Mouse (Mus musculus) right cerebral cortex, postnatal 10 days (tissue): ENCODE data around the gene Rbm25.

Source experiments
- DNase-seq, 2 experiments: peaks; one replicate each; pipeline ENCODE4 v3.0.0; 2021; ENCODE audit warnings: low spot score in 2 of 2

Gene Rbm25

DNA sequence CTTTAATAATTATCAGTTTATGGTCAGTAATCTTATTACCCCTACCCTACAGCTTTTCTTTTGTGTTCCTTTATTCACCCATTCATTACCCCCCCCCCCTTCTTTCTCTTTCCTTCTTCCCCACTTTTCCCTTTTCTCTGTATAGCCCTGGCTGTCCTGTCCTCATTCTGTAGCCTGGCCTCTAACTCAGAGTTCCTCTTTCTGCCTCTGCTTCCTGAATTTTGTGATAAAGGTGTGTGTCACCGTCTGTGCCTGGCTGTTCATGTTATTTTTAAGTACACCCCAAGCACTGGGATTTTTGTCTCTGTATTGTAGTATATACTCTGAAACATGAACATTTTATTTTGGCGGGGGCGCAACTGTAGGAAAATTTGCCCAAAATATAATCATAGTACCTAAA, 19.3 kb downstream of the Rbm25 start:
- no peak for DNase-seq

DNA sequence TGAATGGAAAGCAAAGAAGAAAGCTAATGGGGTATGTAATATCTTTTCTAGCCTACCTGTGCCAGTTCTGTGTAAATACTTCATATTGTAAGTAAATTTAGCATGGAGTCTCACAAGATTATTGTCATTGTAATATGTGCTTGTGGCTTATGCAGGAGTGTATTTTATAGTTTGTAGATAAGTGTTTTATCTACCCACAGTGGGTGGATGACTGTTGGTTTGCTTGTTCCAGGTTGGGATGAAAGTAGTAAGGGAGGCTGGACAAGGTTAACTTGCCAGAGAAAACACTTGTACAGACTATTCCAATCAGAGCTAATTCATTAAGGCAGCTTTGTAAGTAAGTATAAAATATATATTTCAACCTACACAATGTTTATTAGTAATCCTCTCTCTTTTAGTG, 20.4 kb downstream of the Rbm25 start:
- DNase-seq, result no peak

GRCm38 (mm10) chr12:83685466-83685865, 54.4 kb downstream of the Rbm25 start:
- DNase-seq, result no peak

DNA sequence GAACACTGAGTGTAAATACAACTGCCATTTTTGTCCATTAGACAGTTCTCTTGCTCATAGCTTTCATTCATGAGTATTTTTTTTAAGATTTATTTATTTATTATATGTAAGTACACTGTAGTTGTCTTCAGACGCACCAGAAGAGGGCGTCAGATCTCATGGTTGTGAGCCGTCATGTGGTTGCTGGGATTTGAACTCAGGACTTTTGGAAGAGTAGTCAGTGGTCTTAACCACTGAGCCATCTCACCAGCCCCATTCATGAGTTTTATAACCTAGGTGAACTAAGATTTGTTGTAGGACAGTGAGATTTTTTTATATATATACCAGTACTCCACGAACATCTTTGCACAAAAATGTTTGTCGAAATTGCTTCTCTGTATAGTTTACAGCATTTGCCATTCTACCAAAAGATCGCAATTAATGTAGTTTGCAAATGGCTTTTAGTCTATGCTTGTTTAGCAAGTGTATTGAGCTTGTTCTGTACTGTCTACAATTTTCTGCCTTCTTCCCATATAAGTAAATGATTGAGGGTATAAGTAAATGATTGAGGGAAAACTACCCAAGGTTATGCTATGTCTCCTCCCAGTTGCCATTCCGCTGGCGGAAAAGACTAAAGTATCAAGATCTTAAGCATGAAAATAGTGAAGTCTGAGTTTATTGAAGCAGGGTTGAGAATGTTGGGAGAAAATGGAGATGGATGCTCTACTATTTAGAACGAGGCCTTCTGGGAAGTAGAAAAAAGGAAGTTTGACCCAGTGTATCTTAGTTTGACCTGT, 55.7 kb downstream of the Rbm25 start:
- DNase-seq, result no peak

GRCm38 (mm10) chr12:83687934-83688315, 56.9 kb downstream of the Rbm25 start, which contains the start of gene Psen1:
Psen1 (plus strand) TSS chr12:83688152.
- DNase-seq, result peak; percentile 96 to 97

GRCm38 (mm10) chr12:83688316-83689086, 57.5 kb downstream of the Rbm25 start:
- DNase-seq, result peak; percentile 65 to 69

- DNase-seq, result no peak
These were observed 58.0 kb downstream of the Rbm25 start for GRCm38 (mm10) chr12:83689087-83689432.

DNA sequence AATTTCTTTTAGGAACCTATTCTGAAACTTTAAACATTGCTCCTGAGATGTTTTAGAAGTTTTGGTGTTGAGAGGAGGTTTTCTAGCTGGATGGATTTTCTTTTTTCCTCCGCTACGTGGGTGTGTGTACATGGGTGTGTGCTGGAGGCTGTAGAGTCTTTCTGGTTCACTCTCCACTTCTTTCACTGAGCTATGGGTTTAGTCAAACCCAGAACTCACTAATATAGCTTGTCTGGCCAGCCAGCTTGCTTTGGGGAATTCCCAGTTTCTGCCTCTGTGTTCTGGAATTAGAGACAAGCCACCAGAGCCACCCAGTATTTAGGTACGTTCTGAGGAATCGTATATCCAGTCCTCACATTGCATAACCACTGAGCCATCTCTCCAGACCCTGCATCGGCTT, 63.0 kb downstream of the Rbm25 start:
- DNase-seq, result no peak

DNA sequence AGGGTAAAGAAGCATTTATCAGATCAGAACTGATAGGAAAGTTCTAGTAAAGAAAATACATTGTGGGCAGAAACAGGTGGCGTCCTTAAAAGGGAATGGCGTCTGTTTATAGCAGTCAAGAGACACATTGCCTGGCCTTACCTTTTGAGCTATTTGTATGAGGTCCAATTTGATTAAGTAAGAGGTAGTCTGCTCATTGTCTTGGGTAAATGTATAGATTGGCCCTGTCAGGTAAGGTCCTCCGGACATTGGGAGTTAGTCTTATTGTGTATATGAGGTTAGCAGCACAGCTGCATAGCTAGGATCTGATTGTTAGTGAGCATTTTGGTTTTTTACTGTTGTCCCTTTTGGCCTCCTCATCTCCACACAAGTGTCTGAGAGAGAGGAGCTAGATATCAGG, 63.6 kb downstream of the Rbm25 start:
- no peak for DNase-seq

DNA sequence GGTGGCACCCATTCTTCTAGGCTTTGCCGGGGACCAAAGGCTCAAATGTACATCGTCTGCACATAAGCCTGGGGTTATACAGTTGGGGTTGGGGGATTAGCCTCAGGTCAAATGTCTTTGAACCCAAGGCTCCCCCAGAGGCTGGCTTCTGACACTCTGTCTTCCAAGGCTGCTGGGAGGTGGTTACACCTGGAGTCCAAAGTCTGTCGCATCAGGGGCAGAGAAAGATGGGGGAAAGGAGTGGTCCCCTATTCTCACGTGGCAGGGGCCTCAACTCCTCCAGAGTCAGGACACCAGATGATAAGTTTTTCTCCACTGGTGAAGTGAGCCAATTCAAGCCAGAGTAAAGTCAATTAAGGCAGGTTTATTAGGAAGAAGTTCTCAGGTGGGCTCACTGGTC, 67.6 kb downstream of the Rbm25 start:
- no peak for DNase-seq

DNA sequence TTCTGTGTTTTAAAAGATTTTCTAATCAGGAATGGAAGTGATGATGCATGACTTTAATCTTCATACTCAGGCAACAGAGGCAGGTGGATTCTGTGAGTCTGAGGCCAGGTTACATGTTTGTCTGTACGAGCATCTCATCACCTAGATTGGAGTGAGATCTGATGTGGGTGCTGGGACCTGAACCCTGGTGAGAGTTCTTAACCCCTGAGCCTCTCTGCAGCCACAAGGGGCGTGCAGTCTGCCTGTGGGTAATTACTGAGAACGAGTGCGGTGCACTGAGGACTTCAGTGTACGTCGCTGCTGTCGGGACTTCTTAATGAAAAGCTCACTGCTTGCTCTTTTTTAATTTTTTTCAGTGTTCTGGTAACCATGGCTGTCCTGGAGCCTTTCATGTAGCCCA, 70.6 kb downstream of the Rbm25 start:
- DNase-seq, result no peak

GRCm38 (mm10) chr12:83702796-83703195, 71.8 kb downstream of the Rbm25 start:
- no peak for DNase-seq

DNA sequence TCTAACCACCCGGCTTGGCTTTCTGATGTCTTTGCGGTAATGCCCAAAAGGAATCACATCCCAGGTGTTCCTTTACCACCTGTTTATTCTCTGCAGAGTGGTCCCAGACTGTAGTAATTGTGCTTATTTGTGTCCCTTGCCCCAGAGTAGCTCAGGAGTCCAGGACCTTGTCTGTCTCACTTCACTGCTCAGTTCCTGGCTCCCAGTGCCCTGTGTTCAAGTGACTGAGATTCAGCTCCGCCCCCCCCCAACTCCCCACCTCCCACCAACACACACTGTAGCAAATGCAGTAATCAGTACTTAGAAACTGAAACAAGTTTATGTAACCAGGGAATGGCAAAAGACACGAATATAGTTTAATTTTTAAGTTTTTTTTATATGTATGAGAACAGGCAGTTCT, 75.9 kb downstream of the Rbm25 start:
- no peak for DNase-seq

DNA sequence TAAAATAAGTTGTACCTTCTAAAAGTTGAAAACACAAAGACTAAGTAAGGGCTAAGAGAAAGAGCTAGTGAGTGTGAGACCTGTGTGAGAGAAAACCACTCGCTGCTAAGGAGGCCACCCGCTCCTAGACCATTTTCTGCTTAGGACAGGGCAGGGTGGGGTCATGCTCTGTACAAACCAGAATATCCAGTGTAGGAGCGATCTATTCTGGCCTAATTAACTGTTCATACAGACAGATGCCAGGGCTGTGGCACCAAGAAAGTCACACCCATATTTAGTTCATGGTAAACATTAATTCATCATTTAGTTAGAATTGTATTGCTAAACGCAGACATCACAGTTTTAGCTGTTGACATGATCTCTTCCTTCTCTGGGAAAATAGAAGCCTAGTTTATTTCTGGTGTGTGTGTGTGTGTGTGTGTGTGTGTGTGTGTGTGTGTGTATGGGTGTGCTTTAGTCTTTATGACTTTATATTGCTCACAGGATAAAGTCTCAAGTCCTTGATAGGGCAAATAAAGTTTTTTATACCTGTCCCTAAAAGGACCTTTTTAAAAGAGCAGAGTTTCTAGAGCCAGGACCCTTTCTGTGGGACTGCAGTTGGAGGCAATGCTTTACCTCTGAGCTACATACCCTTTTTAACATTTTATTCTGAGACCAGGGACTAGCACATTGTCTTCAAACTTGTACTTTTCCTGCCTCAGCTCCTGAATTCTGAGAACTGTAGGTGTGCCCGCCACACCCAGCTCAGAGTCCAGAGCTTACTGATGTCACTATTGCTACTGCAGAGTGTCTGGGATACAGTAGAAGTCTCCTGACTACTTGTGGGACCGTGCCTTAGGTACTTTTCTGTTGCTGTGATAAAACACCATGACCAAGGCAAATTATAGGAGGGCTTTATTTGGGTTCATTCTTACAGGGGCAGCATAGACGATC, 77.4 kb downstream of the Rbm25 start:
- no peak for DNase-seq

DNA sequence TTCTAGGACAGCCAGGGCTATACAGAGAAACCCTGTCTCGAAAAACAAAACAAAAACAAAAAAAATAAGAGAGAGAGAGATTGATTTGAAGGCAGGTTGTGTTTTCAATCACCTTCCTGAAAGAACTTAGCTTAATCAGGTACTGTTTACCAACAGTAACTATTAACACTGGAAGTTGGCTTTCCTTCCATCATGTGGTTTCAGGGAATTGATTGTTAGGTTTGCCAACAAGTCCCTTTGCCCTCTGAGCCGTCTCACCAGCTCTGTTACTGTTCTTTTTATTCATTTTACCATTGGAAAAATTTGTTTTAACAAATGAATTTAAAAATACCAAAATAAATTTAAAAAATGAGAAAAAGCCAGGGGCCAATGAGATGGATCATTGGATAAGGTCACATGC, 78.9 kb downstream of the Rbm25 start:
- DNase-seq, result no peak

- DNase-seq, result peak; percentile 62 to 71
These were observed 82.7 kb downstream of the Rbm25 start for GRCm38 (mm10) chr12:83713749-83714148.

- DNase-seq, result peak in 1 of 2 experiments; percentile 41
These were observed 85.6 kb downstream of the Rbm25 start for GRCm38 (mm10) chr12:83716416-83717184.

- no peak for DNase-seq
These were observed 88.4 kb downstream of the Rbm25 start for GRCm38 (mm10) chr12:83719431-83719830.

GRCm38 (mm10) chr12:83721281-83721680, 90.2 kb downstream of the Rbm25 start:
- no peak for DNase-seq

- DNase-seq, result no peak
These were observed 92.0 kb downstream of the Rbm25 start for GRCm38 (mm10) chr12:83723037-83723436.
